Mouse (Mus musculus): ENCODE measurements around the gene Fbf1.
"Not testable (repeated sequence)": the region's sequence is repeated elsewhere in the genome, so short reads cannot be mapped to it uniquely, and the experiment has no call there.

The Fbf1 gene

DNA sequence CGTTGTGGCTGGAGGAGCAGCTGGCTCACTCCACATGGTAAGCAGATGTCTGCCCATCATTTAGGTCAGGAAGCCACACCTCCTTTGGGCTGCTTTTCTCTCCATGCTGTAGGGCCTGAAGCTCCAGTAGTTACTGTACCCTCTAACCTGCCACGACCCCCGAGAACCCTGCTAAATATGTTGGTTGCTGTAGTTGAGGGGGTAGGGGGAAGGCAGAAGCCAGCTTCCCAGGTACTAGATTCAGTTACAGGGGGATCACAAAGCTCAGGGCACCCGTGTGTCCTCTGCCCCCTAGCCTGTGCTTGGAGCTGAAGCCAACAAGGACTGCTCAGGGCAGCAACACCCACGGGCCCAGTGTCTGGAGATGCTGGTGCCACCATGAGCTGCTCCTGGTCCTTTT is 34.5 kb downstream of the Fbf1 start:
- DNase-seq (ENCODE audit: low spot score), result no peak

DNA sequence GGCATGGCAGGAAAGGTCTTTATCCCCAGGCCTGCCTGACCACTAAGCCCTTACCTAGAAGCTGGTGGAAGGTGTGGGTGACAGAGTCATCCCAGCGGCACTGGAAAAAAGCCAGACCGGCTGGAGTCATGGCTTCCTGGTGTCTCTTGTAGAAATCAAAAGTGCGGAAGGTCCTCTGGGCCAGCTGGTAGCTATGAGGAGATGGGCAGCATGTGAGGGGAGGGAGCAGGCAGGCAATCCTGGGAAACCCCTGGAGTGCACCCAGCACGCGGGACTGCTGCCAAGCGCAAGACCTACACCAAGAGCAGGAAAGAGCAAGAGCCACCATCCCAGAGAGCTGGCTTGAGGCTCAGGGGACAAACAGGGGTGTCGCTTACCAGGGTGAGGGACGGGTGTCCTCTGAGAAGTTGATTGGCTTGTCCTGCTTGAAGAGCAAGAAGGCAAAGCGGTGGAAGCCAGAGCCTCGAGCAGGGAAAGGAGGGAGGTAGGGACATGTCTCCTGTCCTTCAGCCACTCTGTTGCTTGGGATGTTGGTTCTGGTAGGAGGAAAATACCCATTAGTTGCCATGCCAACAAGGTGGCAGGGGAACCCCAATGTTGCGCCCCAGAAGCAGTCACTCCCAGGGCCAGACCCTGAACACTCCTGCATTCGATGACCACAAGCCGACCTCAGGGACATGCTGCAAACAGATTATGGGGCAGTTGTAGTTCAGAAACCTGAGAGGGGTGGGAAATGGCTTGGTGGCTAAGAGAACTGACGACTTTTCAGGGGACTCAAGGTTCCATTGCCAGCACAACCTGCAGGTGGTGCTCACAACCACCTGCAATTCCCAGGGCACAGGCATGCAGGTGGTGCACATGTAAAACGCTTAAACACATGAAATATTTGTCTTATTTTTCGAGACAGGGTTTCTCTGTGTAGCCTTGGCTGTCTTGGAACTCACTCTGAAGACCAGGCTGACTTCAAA is 35.3 kb downstream of the Fbf1 start:
- no peak for DNase-seq (ENCODE audit: low spot score)

DNA sequence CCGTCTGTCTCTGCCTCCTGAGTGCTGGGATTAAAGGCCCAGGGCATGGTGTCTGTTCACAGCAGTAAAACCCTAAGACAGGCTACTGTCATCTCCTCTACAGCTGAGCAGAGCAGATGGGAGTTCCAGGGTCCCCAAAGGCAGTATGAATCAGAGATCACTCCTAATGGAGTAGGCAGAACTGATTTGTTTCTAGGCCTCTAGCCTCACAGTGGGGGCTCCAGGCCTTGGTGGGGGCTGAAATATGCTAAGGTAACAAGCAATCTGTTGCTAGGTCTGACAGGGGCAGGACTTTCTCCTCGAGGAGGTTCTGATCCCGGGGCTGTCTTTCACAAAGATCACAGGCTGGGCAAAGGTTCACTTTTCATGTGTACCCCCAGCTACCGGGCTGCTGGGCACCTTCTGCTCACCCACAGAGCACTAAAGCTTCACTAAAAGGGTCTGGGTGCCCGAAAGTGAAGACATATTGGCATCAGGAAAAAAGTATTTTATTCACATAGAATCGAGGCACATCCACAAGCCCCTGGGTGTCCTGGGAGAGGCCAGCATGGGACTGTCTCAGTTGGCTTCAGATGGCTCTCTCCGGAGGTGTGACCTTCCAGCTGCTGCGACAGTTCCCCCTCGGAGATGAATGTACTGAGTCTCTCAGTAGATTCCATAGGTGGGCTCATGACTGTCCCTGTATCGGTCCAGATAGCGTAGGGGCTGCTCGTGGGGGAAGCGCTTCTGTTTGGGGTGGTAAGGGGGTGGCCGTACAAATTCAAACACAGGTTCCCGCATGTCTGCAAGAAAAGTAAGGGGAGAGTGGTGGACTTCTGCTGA is 36.4 kb downstream of the Fbf1 start:
- DNase-seq (ENCODE audit: low spot score), result no peak

DNA sequence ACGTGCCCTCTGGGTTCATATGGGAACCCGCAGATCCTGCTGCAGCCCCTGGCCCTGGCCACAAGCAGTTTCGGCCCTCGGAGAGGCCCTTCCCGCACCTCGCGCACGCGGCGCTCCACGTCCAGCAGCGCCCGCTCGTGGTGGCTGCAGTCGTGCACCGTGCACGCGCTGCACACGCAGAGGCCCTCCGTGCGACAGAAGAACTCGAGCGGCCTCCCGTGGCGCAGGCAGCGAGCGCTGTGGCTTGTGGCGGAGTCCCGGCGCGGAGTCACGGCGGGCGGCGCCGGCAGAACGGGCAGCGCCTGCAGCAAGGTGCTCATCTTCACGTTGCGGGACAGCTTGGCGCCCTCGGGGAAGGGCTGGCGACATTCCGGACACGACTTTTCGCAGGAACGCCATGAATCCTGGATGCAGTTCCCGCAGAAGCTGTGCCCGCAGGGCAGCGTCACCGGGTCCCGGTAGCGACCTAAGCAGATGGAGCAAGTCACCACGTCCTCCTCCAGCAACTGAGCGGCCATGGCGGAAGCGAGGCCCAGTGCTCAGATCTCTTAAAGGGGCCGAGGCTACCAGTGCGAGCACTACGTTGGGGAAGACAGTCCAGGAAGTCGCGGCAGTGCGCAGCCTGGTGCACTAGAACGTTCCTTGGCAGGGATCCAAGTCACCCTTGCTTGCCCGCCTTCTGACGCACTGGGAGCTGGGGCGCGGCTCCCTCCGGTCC is 37.3 kb downstream of the Fbf1 start, which contains the start of gene Trim65:
Trim65 (minus strand) TSS at position 641 of the 718 bp plus-strand sequence.
- DNase-seq (ENCODE audit: low spot score), result peak; percentile 90

- no peak for DNase-seq (ENCODE audit: low spot score)
These were observed 37.9 kb downstream of the Fbf1 start for GRCm38 (mm10) chr11:116129993-116130487.

DNA sequence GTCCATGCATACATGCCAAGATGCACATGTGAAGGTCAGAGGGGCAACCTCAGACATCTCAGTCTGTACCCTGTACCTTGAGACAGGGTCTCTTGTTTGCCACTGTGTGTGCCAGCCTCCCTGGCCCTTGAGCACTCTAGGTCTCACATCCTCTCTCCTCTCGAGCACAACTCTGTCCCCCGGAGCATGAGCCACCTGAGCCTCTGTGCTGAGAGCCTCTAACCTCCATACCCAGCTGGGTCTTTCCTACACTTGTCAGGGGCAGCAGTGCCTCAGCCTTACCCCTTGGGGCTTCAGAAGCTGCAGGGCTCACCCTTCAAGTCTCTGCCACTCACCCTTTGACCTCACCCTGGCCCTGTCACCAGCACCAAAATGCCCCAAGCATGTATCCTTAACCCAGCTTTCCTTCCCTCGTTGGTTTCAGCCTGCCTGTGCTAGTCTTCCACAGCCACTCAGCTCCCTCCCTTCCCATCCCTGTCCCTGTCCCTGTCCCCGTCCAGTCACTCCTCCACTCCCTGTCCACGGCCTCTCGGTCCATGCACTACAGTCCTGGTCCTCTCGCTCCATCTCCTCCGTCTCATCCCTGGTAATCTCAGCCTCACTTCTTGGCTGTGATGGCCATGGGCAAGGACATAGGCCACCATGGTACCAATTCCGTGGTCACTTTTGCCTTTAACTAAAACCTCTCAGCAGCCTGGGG is 38.7 kb downstream of the Fbf1 start:
- DNase-seq (ENCODE audit: low spot score), result no peak

GRCm38 (mm10) chr11:116127986-116128385 is 40.0 kb downstream of the Fbf1 start:
- no peak for DNase-seq (ENCODE audit: low spot score)

DNA sequence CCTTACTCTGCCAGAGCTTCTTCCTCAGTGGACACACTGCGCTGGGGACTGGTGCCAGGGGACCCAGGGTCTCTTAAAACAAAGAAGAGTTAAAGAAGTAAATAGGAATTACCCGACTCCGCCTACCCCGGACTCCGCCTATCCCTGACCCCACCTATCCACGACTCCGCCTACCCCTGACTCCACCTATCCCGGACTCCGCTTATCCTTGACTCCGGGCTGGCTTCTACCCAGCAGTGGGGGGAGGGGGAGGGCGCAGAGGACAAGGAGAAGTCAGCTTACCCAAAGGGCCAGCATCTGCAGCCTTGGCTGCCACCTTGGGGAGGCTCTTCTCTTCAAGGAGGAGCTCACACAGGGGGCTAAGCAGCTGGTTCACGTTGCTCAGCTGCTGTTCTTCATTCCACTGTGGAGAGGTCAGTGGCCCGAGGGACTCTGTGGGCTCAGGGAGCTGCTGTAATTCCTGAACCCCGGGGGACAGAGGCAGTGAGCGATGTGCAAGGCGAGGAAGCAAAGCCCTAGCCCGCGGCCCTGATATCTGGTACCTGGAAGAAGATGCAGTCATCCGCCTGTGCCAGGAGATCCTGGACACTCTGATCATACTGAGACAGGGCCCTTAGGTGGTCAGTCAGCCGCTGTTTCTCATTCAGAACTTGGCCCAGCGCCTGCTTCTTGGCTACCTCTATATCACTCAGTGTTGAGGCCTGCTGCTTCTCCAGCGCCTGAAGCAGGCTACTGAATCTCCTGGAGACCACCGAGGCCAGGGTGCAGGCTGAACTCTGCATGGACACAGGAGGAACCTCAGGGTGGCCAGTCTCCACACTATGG is 40.6 kb downstream of the Fbf1 start, which contains the start of gene Trim47:
Trim47 (minus strand) TSS at position 55 of the 825 bp plus-strand sequence.
- no peak for DNase-seq (ENCODE audit: low spot score)

DNA sequence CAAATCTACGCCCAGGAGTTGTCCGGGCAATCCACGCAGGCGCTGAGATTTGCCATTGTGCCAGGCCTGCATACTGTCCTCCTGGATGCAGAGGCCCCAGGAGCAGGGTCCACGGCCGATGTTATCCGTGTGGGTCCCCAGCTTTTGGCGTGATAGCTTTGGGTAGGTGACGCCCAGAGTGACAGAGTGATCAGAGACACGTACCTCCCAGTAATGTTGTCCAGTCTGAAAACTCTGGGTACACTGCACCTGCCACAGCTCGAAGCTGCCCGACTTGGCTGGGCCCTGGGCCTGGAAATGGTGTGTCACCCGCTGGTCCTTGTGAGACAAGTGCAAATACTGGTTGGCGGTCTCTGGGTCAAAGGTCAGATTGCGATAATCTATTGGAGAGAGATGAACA is 41.7 kb downstream of the Fbf1 start:
- no peak for DNase-seq (ENCODE audit: low spot score)

DNA sequence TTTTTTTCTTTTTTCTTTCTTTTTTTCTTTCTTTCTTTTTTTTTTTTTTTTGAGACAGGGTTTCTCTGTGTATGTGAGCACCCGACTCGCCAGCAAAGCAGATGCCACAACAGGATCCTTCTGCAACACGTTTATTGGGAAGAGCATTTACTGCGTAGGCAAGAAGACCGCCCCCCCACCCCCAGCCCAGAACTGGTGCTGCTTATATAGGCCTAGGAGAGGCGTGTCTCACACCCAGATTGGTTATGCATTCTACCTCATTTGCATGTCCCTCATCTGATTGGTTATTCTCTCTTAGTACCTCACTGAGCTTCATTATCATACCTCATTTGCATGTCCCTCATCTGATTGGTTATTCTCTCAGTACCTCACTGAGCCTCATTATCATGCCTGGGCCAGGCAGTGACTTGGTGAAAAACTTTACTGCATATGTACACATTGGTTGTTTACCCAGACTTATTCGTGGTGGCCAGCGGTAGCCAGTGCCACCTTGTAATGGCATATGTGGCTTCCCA is 46.2 kb downstream of the Fbf1 start:
- DNase-seq (ENCODE audit: low spot score), result not testable (repeated sequence)

- DNase-seq (ENCODE audit: low spot score), result no peak
These were observed 50.1 kb downstream of the Fbf1 start for GRCm38 (mm10) chr11:116117819-116118218.

- DNase-seq (ENCODE audit: low spot score), result no peak
These were observed 50.7 kb downstream of the Fbf1 start for GRCm38 (mm10) chr11:116117241-116117640.

DNA sequence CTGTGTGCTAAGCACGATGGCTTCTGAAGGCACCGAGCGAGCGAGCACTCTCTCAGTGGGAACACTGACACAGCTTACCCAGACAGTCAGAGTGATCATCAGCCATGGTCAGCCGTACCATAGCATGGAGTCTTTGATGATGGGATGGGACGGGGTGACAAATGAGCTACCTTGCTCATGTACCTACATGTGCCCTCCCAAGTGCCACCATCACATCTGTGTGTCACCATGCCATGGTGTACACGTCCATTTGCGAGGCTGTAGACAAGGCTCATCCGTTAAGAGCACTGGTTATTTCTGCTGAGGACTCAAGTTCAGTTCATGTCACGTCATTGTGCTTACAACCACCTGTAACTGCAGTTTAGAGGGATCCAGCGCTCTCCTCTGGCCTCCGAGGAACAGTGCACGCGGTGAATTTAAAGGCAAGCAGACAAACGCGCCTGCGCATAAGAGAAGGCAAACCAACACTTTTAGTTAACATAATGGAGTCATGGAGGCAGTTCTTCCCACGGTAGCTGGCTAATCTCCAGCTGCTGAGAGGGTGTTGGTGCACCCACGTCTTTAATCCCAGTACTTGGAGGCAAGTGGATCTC is 56.3 kb downstream of the Fbf1 start:
- DNase-seq (ENCODE audit: low spot score), result no peak

DNA sequence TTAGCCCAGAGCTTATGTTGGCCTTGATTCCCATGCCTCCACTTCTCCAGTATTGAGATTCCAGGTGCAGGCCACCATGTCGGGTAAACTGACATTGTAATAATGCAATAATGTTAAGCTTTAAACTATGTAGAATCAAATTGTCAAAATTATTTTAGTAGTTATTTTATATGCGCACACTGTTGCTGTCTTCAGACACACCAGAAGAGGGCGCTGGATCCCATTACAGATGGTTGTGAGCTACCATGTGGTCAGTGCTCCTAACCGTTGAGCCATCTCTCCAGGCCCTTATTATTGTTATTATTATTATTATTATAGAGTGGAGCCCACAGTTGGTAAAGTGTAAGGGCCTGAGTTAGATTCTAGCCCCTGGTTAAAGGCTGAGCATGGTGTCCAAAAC is 56.9 kb downstream of the Fbf1 start:
- no peak for DNase-seq (ENCODE audit: low spot score)

DNA sequence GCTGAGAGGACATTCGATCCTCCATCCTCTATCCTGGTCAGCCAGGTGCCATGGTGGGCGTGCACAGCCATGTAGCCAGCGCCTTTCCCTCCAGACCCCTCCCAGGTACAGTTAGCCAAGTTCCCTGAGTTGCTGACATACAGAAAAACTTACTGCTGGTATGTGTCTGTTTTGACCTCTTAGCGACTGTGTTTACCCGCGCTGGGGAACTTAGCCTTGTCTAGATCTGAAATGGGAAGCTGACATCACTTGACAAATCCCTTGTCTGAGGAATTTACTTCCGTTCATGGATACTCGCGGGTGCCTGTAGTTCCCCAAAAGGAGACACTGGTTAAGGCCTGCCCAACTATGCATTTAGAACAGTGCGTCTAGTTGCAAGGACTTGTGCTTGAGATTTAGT is 57.4 kb downstream of the Fbf1 start:
- no peak for DNase-seq (ENCODE audit: low spot score)

- DNase-seq (ENCODE audit: low spot score), result no peak
These were observed 57.8 kb downstream of the Fbf1 start for GRCm38 (mm10) chr11:116110131-116110530.

GRCm38 (mm10) chr11:116109441-116110081 is 58.4 kb downstream of the Fbf1 start:
- no peak for DNase-seq (ENCODE audit: low spot score)

- DNase-seq (ENCODE audit: low spot score), result no peak
These were observed 59.4 kb downstream of the Fbf1 start for GRCm38 (mm10) chr11:116108464-116109137.
